Mouse (Mus musculus) spleen, adult 2 months (tissue): ENCODE measurements around the gene R3hdml.

Experiments
- CTCF ChIP-seq: fragments of 200-500 bp; IDR thresholded peaks from 2 replicates; pipeline ENCODE4 v1.5.1; 2011; ENCODE audit warnings: mild to moderate bottlenecking, inconsistent platforms; ENCODE audit not compliant: insufficient read depth, insufficient read length, insufficient replicate concordance; ENCODE audit errors: extremely low read depth
- POLR2A ChIP-seq: fragments of 200-500 bp; IDR thresholded peaks from 2 replicates; pipeline ENCODE4 v1.6.1; 2011; ENCODE audit warnings: low read depth, low read length, inconsistent platforms

DNA sequence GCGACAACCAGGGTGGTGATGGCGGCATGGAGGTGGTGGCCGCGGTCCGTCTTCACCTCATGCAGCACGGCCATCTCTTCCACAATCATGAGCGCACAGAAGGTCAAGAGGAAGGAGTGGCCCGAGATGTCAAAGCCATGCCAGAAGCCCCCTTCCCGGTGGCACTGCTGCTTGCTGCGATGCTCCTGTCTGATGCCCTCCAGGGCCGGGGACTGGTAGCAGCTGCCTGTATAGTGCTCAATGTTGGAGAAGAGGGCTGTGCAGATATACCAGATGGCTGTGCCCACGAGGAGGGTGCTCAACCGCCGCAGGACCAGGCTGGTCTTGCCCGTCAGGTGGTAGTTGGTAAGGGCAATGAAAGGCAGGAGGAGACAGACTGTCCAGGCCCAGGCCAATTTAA lies 22.4 kb upstream of the R3hdml start:
- TF ChIP-seq CTCF: no peak
- TF ChIP-seq POLR2A: no peak
